Mouse (Mus musculus) hindbrain, postnatal 0 days (tissue): Measurements from ENCODE around the gene Krt80. TPM values are rescaled to one million over a fixed set of nuclear protein-coding genes. Genes with fewer than 3 reads are reported as not detected.

Experiments
- ATAC-seq: fragments of 200-750 bp; cut with Nextera tagmentation; 2 replicates; pipeline ENCODE4 v1.8.0; 2017; ENCODE audit warnings: mild to moderate bottlenecking, moderate TSS enrichment, moderate library complexity
- DNase-seq: peaks from one replicate; pipeline ENCODE4 v3.0.0-alpha.2; 2015; ENCODE audit warnings: low spot score
- H3K27ac ChIP-seq: fragments of 300-500 bp; sonication (generic); 2 replicates; pipeline ENCODE4 v1.5.1; 2014; ENCODE audit warnings: mild to moderate bottlenecking
- H3K27me3 ChIP-seq: fragments of 300-500 bp; sonication (generic); 2 replicates; pipeline ENCODE4 v1.6.1; 2014; ENCODE audit warnings: low read length, mixed read lengths; ENCODE audit not compliant: insufficient read depth
- H3K36me3 ChIP-seq: fragments of 300-500 bp; sonication (generic); 2 replicates; pipeline ENCODE4 v1.6.1; 2014; ENCODE audit warnings: low read length, mixed read lengths; ENCODE audit not compliant: insufficient read depth
- H3K4me1 ChIP-seq: fragments of 300-500 bp; sonication (generic); 2 replicates; pipeline ENCODE4 v1.6.1; 2014; ENCODE audit warnings: antibody characterized with exemption, low read length, mixed read lengths; ENCODE audit not compliant: insufficient read depth
- H3K4me2 ChIP-seq: fragments of 300-500 bp; sonication (generic); 2 replicates; pipeline ENCODE4 v1.6.1; 2014; ENCODE audit warnings: low read depth, mild to moderate bottlenecking, low read length, moderate library complexity, mixed read lengths
- H3K4me3 ChIP-seq: fragments of 300-500 bp; sonication (generic); 2 replicates; pipeline ENCODE4 v1.5.1; 2014; ENCODE audit warnings: low read length
- H3K9ac ChIP-seq: fragments of 300-500 bp; sonication (generic); replicated peaks from 2 replicates; pipeline ENCODE4 v1.6.1; 2014; ENCODE audit warnings: mild to moderate bottlenecking, low read length, moderate library complexity, mixed read lengths
- H3K9me3 ChIP-seq: fragments of 300-500 bp; sonication (generic); 2 replicates; pipeline ENCODE4 v1.6.1; 2016; ENCODE audit warnings: low read length, mixed read lengths
- CTCF ChIP-seq: IDR thresholded peaks from 2 replicates; pipeline ENCODE4 v1.5.1; 2016; ENCODE audit warnings: antibody characterized with exemption, control low read depth, low read depth
- WGBS: fragments of 180-500 bp; shearing (Covaris S2); extraction: QIAGEN DNeasy Blood & Tissue Kit; methylation state at CpG from one replicate; pipeline ENCODE4 v1.1.7; 2014; 5-methylcytosine and 5-hydroxymethylcytosine counted together
- polyA plus RNA-seq: library from polyadenylated mRNA; unstranded; fragments of >200 nt; fragmentation: Nextera tagmentation; extraction: Ambion mirVana; gene quantifications from 2 replicates; pipeline ENCODE4 v1.2.1, GENCODE M21; 2015
- total RNA-seq: library from RNA; depleted of rRNA; stranded (reverse); fragments of >200 nt; gene quantifications from 2 replicates; pipeline ENCODE4 v1.2.3, GENCODE M21; 2014

The Krt80 gene
- total and polyA plus RNA-seq, 2 experiments from 2014 or later = 0.30 to 1.2 TPM

GRCm38 (mm10) chr15:101365721-101366120, 4.2 kb downstream of the Krt80 start:
- Histone ChIP-seq H3K36me3 (no peaks in the 10 kb centered on the region), H3K27ac (no peak overlapping the region), H3K9ac (no peak overlapping the region), H3K4me2 (no peak overlapping the region), H3K4me1 (peaks cover 8% of the 10 kb centered on the region; the same call in 1 of the 2 replicates), H3K9me3 (no peaks in the 10 kb centered on the region), H3K4me3 (no peak overlapping the region), H3K27me3 (no peaks in the 10 kb centered on the region)
- WGBS = 72% methylated on average over 4 of the region's 4 CpGs
- TF ChIP-seq CTCF = no peak
- ATAC-seq = no peak
- no peak for DNase-seq

- H3K4me1 ChIP-seq = peaks cover 4% of the 10 kb centered on the region; the same call in 1 of the 2 replicates
- ATAC-seq = no peak
- WGBS = 64% methylated on average over 7 of the region's 7 CpGs
- no peak overlapping the region for H3K4me2 ChIP-seq
- no peak for DNase-seq
- no peaks in the 10 kb centered on the region for H3K36me3 ChIP-seq
- TF ChIP-seq CTCF = no peak
- no peaks in the 10 kb centered on the region for H3K9me3 ChIP-seq
- no peak overlapping the region for H3K4me3 ChIP-seq
- H3K9ac ChIP-seq = no peak overlapping the region
- H3K27me3 ChIP-seq = no peaks in the 10 kb centered on the region
- no peak overlapping the region for H3K27ac ChIP-seq
Observed at GRCm38 (mm10) chr15:101364891-101365671, 4.9 kb downstream of the Krt80 start.

- no peaks in the 10 kb centered on the region for H3K36me3 ChIP-seq
- no peak for ATAC-seq
Observed at GRCm38 (mm10) chr15:101364425-101364824, 5.5 kb downstream of the Krt80 start.

GRCm38 (mm10) chr15:101363933-101364332, 6.0 kb downstream of the Krt80 start:
- H3K4me3 ChIP-seq = no peak overlapping the region
- H3K4me1 ChIP-seq = no peaks in the 10 kb centered on the region
- no peaks in the 10 kb centered on the region for H3K36me3 ChIP-seq
- ATAC-seq (no peak), DNase-seq (no peak)
- no peak overlapping the region for H3K9ac ChIP-seq
- no peak overlapping the region for H3K4me2 ChIP-seq
- H3K9me3 ChIP-seq = no peaks in the 10 kb centered on the region
- H3K27me3 ChIP-seq = no peaks in the 10 kb centered on the region
- TF ChIP-seq CTCF = no peak
- WGBS = 89% methylated on average over 6 of the region's 6 CpGs
- no peak overlapping the region for H3K27ac ChIP-seq

More at GRCm38 (mm10) chr15:101364425-101364824, 5.5 kb downstream of the Krt80 start:
- Histone ChIP-seq H3K4me3 (no peak overlapping the region), H3K9me3 (no peaks in the 10 kb centered on the region), H3K9ac (no peak overlapping the region), H3K27ac (no peak overlapping the region), H3K27me3 (no peaks in the 10 kb centered on the region), H3K4me1 (no peaks in the 10 kb centered on the region), H3K4me2 (no peak overlapping the region)
- no peak for DNase-seq
- no peak for TF ChIP-seq CTCF
- WGBS = 81% methylated on average over 6 of the region's 6 CpGs

DNA sequence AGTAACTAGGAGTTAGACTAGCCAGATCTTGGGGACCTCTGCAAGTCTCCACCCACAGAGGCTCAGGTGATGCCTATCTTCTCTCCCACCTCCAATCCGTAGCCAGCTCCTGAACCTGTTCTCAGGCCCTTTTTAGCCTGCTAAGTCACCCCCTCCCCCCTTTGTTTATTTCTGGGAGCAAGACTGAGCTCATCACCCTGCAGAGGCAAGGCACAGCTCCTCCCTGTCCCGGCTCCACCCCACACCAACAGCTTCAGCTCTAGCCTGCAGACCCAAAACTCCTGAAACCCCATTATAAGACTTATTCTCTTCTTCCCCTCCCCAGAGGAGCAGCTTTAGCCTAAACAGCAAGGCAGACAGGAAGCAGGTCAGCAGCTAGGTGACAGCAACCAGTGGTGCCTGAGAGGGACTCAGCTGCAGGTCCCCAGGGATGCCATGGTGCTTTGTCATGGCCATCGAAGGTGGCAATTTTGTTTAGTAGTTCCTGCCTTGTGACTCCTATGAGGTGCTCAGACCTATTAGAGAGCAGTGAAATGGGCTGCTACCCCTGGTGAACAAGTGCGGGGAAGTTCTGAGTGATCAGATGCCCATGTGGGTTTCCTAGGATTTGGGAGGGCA, 7.5 kb downstream of the Krt80 start:
- Histone ChIP-seq H3K4me3 (no peak overlapping the region), H3K27me3 (no peaks in the 10 kb centered on the region), H3K4me2 (no peak overlapping the region), H3K4me1 (no peaks in the 10 kb centered on the region), H3K9ac (no peak overlapping the region), H3K27ac (no peak overlapping the region), H3K36me3 (no peaks in the 10 kb centered on the region), H3K9me3 (no peaks in the 10 kb centered on the region)
- no peak for TF ChIP-seq CTCF
- ATAC-seq (no peak), DNase-seq (no peak)
- WGBS = 68% methylated on average over 4 of the region's 4 CpGs

GRCm38 (mm10) chr15:101355382-101355786, 14.6 kb downstream of the Krt80 start:
- Histone ChIP-seq H3K27ac (no peak overlapping the region), H3K4me3 (no peak overlapping the region), H3K36me3 (no peaks in the 10 kb centered on the region), H3K4me2 (no peak overlapping the region), H3K9ac (no peak overlapping the region), H3K9me3 (no peaks in the 10 kb centered on the region), H3K4me1 (no peaks in the 10 kb centered on the region), H3K27me3 (no peaks in the 10 kb centered on the region)
- TF ChIP-seq CTCF = no peak
- no peak; the same call in 1 of the 2 replicates for ATAC-seq
- peak; percentile 27 for DNase-seq
- 44% methylated on average over 4 of the region's 4 CpGs for WGBS
